Mouse (Mus musculus): ENCODE measurements around the gene Sugct.
A peak's percentile ranks its signal among the peaks of the same experiment; 100 is the strongest.

GRCm38 (mm10) chr13:17432139-17432916, 263.0 kb downstream of the Sugct start:
- TF ChIP-seq CTCF (IDR thresholded peaks at IDR 0.05; ENCODE audit: low read depth): peak; percentile 71
- TF ChIP-seq EP300 (IDR thresholded peaks at IDR 0.05; ENCODE audit: low read depth): no peak

All from heart, postnatal 0 days (tissue).